Mouse (Mus musculus) liver, embryonic 14.5 days (tissue): ENCODE measurements around the gene Csf3. TPM values are rescaled to one million over a fixed set of nuclear protein-coding genes. Genes with fewer than 3 reads are reported as not detected.
A peak's percentile ranks its signal among the peaks of the same experiment; 100 is the strongest.
"Not testable (repeated sequence)": the region's sequence is repeated elsewhere in the genome, so short reads cannot be mapped to it uniquely, and the experiment has no call there.

ENCODE experiments used
- ATAC-seq: fragments of 200-750 bp; cut with Nextera tagmentation; 2 replicates; pipeline ENCODE4 v1.8.0; 2017; ENCODE audit warnings: moderate number of reproducible peaks, mild to moderate bottlenecking, moderate library complexity; ENCODE audit not compliant: insufficient read depth
- DNase-seq, 3 experiments: peaks; one replicate each; pipeline ENCODE4 v3.0.0-alpha.2; 2012 to 2013; ENCODE audit warnings: low read depth in 3 of 3, low spot score in 3 of 3
- H3K27ac ChIP-seq: fragments of 300-500 bp; sonication (generic); 2 replicates; pipeline ENCODE4 v1.5.1; 2014; ENCODE audit warnings: moderate library complexity, mild to moderate bottlenecking, control low read depth, inconsistent platforms
- H3K27me3 ChIP-seq: fragments of 300-500 bp; sonication (generic); 2 replicates; pipeline ENCODE4 v1.6.1; 2014; ENCODE audit warnings: mild to moderate bottlenecking, low read length, moderate library complexity; ENCODE audit not compliant: control insufficient read depth, insufficient read depth
- H3K36me3 ChIP-seq: fragments of 300-500 bp; sonication (generic); replicated peaks from 2 replicates; pipeline ENCODE4 v1.6.1; 2014; ENCODE audit warnings: low read depth; ENCODE audit not compliant: control insufficient read depth, insufficient read depth
- H3K4me1 ChIP-seq, 2 experiments: fragments of 200-500 bp in 1 of 2; fragments of 300-500 bp in 1 of 2; sonication (generic) in 1 of 2; replicated peaks; 2 replicates each; pipeline ENCODE4 v1.6.1; 2012 to 2014; ENCODE audit warnings: antibody characterized with exemption in 1 of 2, inconsistent platforms in 1 of 2, low read length in 1 of 2; ENCODE audit not compliant: control insufficient read depth in 2 of 2, insufficient read depth in 2 of 2
- H3K4me2 ChIP-seq: fragments of 300-500 bp; sonication (generic); 2 replicates; pipeline ENCODE4 v1.6.1; 2014; ENCODE audit warnings: low read depth, mild to moderate bottlenecking, control low read depth, moderate library complexity
- H3K4me3 ChIP-seq, 2 experiments: fragments of 200-500 bp in 1 of 2; fragments of 300-500 bp in 1 of 2; sonication (generic) in 1 of 2; 2 replicates each; pipeline ENCODE4 v1.5.1; 2012 to 2014; ENCODE audit warnings: low read depth in 2 of 2, low read length in 2 of 2, mild to moderate bottlenecking in 2 of 2, control low read depth in 1 of 2, inconsistent platforms in 1 of 2, moderate library complexity in 1 of 2; ENCODE audit not compliant: insufficient read depth in 1 of 2
- H3K9ac ChIP-seq: fragments of 300-500 bp; sonication (generic); replicated peaks from 2 replicates; pipeline ENCODE4 v1.6.1; 2014; ENCODE audit warnings: mild to moderate bottlenecking, control low read depth, moderate library complexity
- H3K9me3 ChIP-seq: fragments of 300-500 bp; sonication (generic); 2 replicates; pipeline ENCODE4 v1.6.1; 2016; ENCODE audit warnings: low read length, mixed read lengths; ENCODE audit not compliant: control insufficient read depth
- CTCF ChIP-seq: IDR thresholded peaks from 2 replicates; pipeline ENCODE4 v1.5.1; 2016; ENCODE audit warnings: antibody characterized with exemption, low read depth, control low read depth
- EP300 ChIP-seq: IDR thresholded peaks from 2 replicates; pipeline ENCODE4 v1.6.1; 2016; ENCODE audit warnings: antibody characterized with exemption, low read depth
- whole genome bisulfite sequencing: fragments of 180-500 bp; shearing (Covaris S2); extraction: QIAGEN DNeasy Blood & Tissue Kit; methylation state at CpG from one replicate; pipeline ENCODE4 v1.1.7; 2014; ENCODE audit not compliant: insufficient replicate concordance; 5-methylcytosine and 5-hydroxymethylcytosine counted together
- polyA plus RNA-seq, 2 experiments: library from polyadenylated mRNA; depleted of rRNA in 1 of 2; stranded (reverse) in 1 of 2; unstranded in 1 of 2; fragments of >200 nt; fragmentation: Nextera tagmentation in 1 of 2; extraction: Ambion mirVana in 1 of 2; gene quantifications; 2 replicates each; pipeline versions ENCODE4 v1.2.1 to v1.2.3; 2012 to 2014

Csf3 gene
- polyA plus RNA-seq, 2 experiments = not detected

GRCm38 (mm10) chr11:98680023-98680422 is 21.0 kb upstream of the Csf3 start:
- 87% methylated on average over 1 of the region's 1 CpGs for WGBS
- H3K9me3 ChIP-seq = no peaks in the 10 kb centered on the region
- ATAC-seq = no peak
- no peaks in the 10 kb centered on the region for H3K27me3 ChIP-seq
- no peaks in the 10 kb centered on the region; the same call in 1 of the 2 replicates for H3K36me3 ChIP-seq
- H3K4me3 ChIP-seq = no peak overlapping the region
- no peak overlapping the region for H3K9ac ChIP-seq
- H3K4me1 ChIP-seq = peaks cover 6 to 10% of the 10 kb centered on the region in 2 experiments; a peak in 3 of 4 replicates
- TF ChIP-seq CTCF (peak; percentile 57), EP300 (no peak)
- H3K4me2 ChIP-seq = no peak overlapping the region
- H3K27ac ChIP-seq = no peak overlapping the region
- no peak for DNase-seq

- H3K36me3 ChIP-seq, ATAC-seq, H3K4me2 ChIP-seq, H3K4me3 ChIP-seq, H3K27me3 ChIP-seq, DNase-seq, H3K4me1 ChIP-seq, H3K9ac ChIP-seq, H3K27ac ChIP-seq, H3K9me3 ChIP-seq: not testable (repeated sequence)
- WGBS = 69% methylated on average over 4 of the region's 4 CpGs
Observed at GRCm38 (mm10) chr11:98680595-98680994, 20.5 kb upstream of the Csf3 start.

GRCm38 (mm10) chr11:98681186-98681585 is 19.9 kb upstream of the Csf3 start:
- H3K4me1 ChIP-seq = peaks cover 6 to 10% of the 10 kb centered on the region in 2 experiments; a peak in 3 of 4 replicates
- no peak overlapping the region for H3K4me3 ChIP-seq
- H3K36me3 ChIP-seq = peaks cover 11% of the 10 kb centered on the region
- no peak for TF ChIP-seq CTCF
- no peak for TF ChIP-seq EP300
- peak overlapping the region; percentile 84 for H3K4me2 ChIP-seq
- WGBS = 51% methylated on average over 4 of the region's 4 CpGs
- no peak overlapping the region for H3K27ac ChIP-seq
- no peak overlapping the region for H3K9ac ChIP-seq
- no peaks in the 10 kb centered on the region for H3K9me3 ChIP-seq
- DNase-seq (no peak), ATAC-seq (no peak)
- no peaks in the 10 kb centered on the region for H3K27me3 ChIP-seq

- peak within 1 kb of the TSS; percentile 84 to 99 for H3K4me3 ChIP-seq
- H3K36me3 ChIP-seq = peaks cover 19% of the 10 kb centered on the region
- WGBS = 3% methylated on average over 45 of the region's 45 CpGs
- H3K4me2 ChIP-seq = peak within 1 kb of the TSS; percentile 84
- TF ChIP-seq EP300 = peak; percentile 38; the same call in 1 of the 2 replicates
- no peak for TF ChIP-seq CTCF
- ATAC-seq (peak; percentile 94), DNase-seq (peak; percentile 95 to 98 (median 96))
- peaks cover 6 to 10% of the 10 kb centered on the region in 2 experiments; a peak in 3 of 4 replicates for H3K4me1 ChIP-seq
- H3K27me3 ChIP-seq = no peaks in the 10 kb centered on the region
- H3K9ac ChIP-seq = peak within 1 kb of the TSS; percentile 99
- peak within 1 kb of the TSS; percentile 72 for H3K27ac ChIP-seq
- H3K9me3 ChIP-seq = no peaks in the 10 kb centered on the region
Observed at GRCm38 (mm10) chr11:98681786-98682745, 19.0 kb upstream of the Csf3 start, which contains the start of gene Psmd3. TSS of gene Psmd3 (plus strand) at chr11:98682554.

GRCm38 (mm10) chr11:98682811-98683210 is 18.3 kb upstream of the Csf3 start:
- H3K36me3 ChIP-seq = peaks cover 25% of the 10 kb centered on the region
- peak overlapping the region; percentile 84 for H3K4me2 ChIP-seq
- H3K9ac ChIP-seq = peak overlapping the region; percentile 99
- peaks cover 6 to 10% of the 10 kb centered on the region in 2 experiments; a peak in 3 of 4 replicates for H3K4me1 ChIP-seq
- DNase-seq (no peak), ATAC-seq (peak; percentile 46)
- no peaks in the 10 kb centered on the region for H3K9me3 ChIP-seq
- TF ChIP-seq CTCF (no peak), EP300 (no peak)
- under 1% methylated on average over 23 of the region's 23 CpGs for WGBS
- peak overlapping the region; percentile 84 to 99 for H3K4me3 ChIP-seq
- peak overlapping the region; percentile 72 for H3K27ac ChIP-seq
- no peaks in the 10 kb centered on the region for H3K27me3 ChIP-seq
